Mouse (Mus musculus) thymus, postnatal 0 days (tissue): ENCODE data around the gene Ubr3. TPM values are rescaled to one million over a fixed set of nuclear protein-coding genes. Genes with fewer than 3 reads are reported as not detected.
"Not testable (repeated sequence)": the region's sequence is repeated elsewhere in the genome, so short reads cannot be mapped to it uniquely, and the experiment has no call there.

Experiments
- DNase-seq: peaks from one replicate; pipeline ENCODE4 v3.0.0-alpha.2; 2015; ENCODE audit warnings: low spot score
- polyA plus RNA-seq: library from polyadenylated mRNA; unstranded; fragments of >200 nt; fragmentation: Nextera tagmentation; extraction: Ambion mirVana; gene quantifications from 2 replicates; pipeline ENCODE4 v1.2.1, GENCODE M21; 2015

The Ubr3 gene
- polyA plus RNA-seq, 1 experiment from 2014 or later = 11.0 TPM

DNA sequence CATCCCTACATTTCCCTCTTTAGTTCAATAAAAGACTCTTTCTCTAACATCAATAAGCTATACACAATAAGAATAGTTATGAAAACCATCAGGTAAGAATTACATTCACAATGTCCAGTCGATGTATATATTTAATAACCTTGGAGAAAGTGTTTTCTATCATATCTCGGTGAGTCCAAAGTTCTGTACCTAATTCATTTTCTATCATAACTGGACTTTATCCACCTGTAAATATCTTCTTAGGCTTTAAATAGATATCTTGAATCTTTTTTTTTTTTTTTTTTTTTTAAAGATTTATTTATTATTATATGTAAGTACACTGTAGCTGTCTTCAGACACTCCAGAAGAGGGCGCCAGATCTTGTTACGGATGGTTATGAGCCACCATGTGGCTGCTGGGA, 10.3 kb downstream of the Ubr3 start:
- DNase-seq = not testable (repeated sequence)

DNA sequence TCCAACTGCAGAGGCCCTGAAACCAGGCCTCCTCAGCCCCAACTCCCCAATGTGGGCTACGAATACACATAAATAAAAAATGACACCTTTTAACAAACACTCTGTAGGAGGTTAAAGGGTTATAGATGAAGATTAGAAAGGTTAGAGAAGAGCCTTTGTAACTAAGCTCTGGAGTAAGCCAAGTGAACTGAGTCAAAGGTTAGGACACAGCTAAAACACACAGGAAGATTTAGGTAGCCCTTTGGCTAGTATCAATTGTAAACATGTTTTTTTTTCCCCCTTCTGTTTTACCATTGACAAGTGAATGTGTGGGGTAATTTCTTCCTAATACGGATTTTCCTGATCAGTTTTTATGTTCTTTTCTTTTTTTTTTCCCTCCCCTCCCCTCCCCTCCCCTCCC, 15.8 kb downstream of the Ubr3 start:
- DNase-seq = no peak

DNA sequence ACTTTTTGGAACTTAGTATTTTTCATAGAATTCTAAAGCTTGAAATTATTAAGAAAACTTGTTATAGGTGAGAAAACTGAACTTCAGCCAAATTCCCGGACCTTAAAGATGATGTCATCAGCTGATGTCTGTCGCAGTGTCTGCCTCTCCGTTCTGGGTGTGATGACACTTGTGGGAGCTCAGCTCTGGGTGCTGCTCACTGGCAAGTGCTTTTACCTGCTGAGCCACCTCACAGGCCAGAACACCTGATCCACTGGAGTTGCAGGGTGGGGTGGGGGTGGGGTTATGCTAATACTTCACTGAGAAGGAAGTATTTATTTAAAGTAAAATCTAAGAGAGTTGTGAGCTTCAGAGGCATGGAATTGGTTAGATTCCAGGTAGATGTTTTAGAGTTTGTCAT, 20.3 kb downstream of the Ubr3 start:
- no peak for DNase-seq

DNA sequence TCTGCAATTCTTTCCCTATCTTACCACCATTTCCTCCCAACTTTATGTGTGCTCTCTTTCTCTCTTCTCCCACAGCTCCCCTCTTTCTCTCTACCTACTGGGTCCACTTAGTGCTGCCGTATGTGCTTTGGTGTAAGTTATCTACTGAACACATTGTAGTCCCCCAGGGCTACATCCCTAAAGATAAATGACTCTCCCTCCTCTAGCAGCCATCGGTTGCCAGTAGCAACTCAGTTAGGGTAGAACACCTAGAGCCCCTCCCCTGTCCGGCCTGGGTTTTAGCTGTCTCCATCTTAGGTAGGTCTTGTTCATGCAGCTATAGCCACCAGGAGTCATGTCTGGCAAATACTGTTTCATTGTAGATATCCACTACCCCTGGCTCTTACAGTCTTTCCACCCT, 27.9 kb downstream of the Ubr3 start:
- DNase-seq = no peak

DNA sequence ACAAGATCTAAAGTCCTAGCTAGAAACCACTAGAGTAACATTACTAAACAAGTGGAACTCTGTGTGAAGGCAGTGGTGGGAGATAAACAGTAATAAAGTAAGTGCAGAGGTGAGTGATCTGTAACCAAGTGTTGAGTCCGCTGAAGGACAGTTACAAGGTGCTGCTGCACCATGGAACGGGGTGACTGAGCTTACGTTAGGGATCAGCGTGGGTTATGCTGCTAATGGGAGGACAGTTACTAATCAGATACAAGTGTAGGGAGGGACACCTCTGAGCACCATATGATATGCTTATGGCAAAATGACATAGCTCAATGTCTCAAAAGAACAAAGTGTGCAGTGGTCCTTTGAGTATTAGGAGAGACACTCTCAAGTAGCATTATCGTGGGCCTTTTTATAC, 39.3 kb downstream of the Ubr3 start:
- DNase-seq = no peak

DNA sequence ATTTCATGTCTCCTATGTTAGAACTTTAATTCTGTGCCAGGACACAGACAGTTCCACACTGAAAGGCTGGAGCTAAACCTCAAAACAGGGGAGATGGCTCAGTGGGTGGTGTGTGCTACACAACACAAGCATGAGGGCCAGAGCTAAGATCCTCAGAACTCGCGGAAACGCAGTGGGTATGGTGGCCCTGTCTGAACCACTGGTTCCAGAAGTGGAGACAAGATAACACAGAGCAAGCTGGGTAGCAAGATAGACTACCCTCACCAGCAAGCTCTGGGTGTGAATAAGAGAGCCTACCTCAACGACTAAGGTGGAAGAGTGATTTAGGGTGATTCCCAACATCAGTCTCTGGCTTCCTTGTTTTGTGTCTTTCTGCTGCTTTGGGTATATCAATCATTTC, 42.2 kb downstream of the Ubr3 start:
- DNase-seq = no peak

DNA sequence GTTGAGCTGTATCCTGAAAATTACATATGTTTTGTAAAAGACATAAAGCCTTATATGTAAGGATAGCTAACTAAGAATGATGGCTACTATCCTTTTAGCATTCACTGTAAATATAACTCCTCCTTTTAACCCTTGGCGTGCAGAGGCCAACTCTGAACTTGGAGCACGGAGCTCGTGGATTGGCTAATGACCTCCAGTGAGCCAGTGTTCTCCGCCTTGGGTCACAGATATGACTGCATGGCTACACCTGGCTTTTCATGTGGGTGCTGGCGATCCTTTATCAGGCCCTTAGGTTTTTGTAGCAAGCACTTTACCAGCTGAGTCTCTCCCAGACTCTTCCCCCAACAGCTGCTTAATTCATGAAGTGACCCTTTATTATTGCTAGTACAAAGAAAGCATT, 42.6 kb downstream of the Ubr3 start:
- no peak for DNase-seq

DNA sequence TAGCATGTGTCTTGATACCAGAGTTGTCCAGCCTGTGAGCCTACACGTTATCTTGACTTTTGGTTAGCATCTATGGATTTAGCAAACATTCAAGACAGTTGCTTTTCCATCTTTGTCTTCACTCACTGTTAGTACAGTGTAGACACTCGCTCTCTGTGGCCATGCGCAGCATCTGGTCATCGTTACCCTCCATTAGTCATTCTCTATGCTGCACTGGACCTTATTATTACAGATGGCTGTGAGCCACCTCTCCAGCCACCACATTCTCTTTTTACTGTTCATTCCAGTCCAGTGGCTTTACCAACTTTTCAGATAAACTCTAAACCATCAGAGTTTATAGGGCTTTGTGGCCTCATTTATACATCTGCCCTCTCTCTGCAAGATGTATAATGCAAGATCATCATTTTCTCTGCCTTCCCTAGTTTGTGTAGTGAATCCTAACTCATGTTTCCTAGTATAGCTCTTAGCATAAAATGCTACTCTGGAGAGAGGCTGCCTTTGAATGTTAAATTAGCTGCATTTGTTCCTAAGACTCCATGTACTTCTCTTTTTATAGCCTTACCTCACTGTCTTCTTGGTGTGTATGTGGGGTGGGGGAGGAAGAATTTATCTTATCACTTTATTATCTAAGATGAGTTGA, 44.5 kb downstream of the Ubr3 start:
- DNase-seq = no peak

DNA sequence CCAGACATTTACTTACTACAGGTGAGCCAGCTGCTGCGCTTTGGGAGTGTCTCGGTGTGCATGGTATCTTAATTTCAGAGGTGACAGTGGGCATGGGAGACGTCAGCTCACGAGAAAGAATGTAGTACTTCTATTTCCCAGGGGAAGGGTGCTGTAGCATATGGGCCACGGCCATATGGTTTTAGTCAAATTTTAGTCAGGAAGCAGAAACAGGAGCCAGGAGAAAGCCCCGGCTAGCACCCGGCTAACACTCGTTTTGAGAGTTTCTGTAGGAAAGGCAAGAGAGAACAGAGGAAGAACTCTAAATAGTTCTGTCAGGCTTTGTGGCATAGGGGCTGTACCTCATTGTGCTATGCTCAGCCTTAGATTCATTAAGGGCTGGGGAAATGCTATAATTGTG, 55.8 kb downstream of the Ubr3 start:
- no peak for DNase-seq

DNA sequence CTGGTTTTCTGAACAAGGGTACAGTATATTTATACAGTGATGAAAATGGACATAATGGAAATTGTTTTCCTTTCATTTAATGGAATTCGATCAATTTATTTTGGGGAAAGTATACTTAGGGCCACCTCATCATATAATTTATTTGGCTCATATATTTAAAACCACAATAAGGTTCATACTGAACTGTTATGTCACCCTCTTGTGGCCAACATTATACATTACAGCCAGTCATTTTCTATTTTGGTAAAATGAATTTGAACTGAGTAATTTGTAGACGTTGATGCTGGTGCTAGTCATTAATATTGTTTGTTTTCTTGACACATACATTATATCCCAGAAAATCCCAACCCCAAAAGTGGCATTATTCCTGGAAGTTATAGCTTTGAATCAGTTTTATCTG, 58.6 kb downstream of the Ubr3 start:
- DNase-seq = peak; percentile 24

DNA sequence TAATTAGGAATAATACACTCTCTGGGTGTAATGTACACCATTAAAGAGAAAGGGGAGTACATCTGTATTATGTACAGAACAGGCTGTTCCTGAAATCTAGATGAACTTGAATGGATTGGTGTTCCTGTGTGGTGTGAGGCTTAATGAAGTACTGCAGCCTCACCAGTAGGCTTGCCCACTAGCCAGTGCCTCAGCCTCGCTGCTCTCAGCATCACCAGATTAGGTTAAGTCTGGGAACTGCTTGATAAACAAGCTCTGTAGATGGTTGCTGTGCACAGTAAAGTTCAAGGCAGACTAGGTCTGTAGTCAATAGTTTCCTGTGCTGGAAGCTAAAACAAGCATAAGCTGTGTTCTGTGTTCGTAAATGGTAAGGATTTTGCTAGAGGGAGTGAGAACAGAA, 60.6 kb downstream of the Ubr3 start:
- no peak for DNase-seq

DNA sequence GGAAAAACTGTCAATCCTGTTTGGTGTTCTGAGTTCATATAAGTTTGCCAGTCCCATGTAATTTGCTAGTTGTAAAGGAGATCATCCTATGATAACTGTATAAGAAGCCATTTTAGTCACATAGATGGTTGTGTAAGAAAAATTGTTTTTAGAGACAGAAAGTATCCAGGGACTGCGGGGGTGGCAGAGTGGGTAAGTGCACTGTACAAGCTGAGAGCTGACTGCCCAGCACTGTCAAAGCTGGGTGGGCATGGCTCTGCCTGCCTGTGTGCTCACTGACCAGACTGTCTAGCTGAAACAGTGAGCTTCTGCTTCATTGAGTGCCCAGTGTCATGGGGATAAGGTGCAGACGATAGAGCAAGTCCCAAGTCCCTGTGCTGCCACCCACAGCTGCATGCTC, 77.8 kb downstream of the Ubr3 start:
- no peak for DNase-seq

DNA sequence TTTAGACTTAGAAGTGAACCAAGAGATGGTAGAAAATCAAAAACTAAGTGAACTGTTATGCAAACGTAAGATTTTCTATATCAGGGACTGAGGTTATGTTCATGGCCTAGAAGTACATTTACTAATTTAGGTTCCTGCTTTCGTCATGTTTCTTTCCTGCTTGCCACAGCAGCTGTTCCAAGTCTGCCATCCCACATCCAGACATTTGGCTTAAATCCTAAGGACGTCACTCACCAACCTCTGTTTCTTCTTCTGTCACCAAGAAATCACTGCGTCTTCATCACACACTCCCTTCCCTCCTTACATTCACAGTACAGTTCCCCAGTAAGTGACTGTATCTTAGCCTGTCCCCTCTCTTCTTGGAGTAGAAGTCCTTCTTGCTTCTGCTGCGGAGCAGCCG, 92.2 kb downstream of the Ubr3 start:
- no peak for DNase-seq

DNA sequence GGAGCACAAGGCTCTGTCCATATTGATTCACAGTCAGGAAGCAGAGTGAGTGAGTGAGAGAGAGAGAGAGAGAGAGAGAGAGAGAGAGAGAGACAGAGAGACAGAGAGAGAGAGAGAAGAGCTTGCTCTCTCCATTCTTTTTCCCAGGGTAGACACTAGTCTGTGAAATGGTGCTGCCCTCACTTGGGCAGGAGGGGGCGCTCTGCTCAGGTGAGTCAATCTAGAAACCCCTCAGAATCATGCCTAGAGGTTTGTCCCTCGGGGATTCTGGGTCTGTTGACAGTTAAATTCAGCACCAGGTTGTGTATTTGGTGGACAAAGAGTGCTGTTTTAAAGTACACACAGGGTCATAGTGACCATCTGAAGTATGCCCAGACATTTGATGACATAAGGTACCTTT, 93.6 kb downstream of the Ubr3 start:
- no peak for DNase-seq

DNA sequence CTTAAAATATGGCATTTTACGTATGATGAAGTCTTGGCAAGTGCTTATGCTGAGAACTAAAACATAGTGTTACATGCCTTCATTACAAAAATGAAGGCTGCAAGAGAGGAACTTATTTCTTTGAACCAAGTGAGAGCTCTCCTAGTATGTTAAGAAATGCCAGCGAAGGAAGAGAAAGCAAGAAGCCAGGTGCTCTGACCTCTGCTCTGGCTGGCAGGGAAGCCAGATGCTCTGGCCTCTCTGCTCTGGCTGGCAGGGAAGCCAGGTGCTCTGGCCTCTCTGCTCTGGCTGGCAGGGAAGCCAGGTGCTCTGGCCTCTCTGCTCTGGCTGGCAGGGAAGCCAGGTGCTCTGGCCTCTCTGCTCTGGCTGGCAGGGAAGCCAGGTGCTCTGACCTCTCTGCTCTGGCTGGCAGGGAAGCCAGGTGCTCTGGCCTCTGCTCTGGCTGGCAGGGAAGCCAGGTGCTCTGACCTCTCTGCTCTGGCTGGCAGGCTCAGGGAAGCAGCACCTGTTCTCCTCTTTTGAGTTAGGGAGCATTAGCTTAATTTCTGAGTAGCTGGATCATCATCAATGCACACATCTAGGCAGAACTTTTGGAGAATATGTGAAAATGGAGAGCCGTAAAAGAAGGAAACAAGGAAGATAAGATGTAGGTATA, 97.2 kb downstream of the Ubr3 start:
- DNase-seq = not testable (repeated sequence)

DNA sequence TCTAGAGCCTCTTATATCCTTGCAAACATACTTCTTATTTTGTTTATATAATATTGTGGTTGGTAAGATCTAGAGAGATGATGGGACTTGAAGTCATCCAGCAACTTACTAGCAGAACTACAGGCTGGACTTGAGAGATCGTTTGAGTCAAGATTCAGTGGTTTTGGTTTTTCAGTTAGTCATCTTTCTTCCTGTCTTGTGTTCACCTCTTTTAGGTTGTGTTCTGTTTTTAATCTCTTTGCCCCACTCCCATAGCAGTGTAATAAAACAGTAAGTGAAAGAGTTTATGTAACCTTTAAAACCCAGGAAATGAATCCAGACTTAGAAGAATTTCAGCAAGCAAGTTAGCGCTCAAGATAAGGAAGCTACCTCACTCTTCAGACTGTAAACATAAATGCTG, 97.7 kb downstream of the Ubr3 start:
- no peak for DNase-seq

DNA sequence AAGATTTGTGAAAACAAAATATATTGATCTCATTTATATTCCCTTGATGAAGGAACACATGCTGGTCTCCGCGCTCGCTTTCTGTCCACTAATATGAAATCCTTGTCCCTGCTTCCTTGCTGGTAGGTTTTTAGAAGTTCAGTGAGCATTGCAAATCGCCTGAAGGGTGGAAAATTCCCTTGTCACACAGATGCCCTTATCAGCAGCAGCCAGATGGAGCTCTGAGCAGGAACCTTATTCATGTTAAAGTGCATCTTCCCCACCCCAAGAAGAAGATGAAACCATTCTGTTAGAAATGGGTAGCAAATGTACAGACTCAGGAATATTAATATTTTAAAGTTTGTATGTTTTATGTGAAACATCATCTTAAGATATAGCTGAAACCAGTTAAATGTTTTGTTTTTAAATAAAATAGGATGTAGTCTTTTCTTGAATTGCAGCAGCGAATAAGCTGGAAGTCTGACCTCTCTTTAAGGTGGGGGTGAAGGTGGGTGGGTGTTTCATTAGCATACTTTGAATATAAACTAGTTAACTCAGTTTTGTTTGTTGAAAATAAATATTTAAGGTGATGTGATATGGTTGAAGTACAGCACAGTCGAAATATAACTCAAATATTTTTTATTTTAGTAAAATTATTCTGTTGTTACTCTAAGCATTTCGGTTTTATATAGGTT, 102.2 kb downstream of the Ubr3 start:
- no peak for DNase-seq

DNA sequence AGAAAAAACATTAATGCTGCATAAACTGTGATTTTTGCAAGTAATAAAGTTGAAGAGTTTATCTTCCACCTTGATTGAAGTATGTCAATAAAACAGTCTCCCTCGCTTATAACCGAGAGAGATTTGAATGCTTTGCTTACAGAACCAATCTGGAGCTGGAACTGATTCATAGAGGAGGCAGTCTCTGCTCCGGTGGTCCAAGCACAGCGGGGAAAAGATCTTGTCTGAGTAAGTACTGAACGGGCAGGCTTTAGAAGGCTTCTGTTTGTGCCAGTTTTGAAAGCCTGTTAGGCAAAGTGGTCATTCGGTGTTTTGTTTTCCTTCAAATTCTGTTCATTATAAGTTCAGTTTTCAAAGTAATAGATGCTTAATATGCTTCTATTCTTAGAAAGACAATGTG, 103.3 kb downstream of the Ubr3 start:
- DNase-seq = no peak

DNA sequence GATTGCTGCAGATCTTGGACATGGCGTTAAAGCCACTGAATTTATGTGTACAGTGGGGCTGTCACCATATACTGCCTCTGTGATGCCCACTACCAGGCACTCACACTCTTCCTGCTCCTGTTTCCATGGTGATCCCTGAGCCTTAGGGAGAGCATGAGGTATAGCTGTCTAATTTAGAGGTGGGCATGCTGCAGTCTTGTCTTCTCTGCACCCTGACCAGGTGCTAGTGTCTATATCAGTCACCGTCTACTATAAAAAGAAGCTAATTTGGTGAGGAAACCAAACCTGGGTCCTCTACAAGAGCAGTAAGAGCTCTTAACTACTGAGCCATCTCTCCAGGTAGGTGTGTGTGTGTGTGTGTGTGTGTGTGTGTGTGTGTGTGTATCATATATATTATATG, 109.4 kb downstream of the Ubr3 start:
- no peak for DNase-seq

DNA sequence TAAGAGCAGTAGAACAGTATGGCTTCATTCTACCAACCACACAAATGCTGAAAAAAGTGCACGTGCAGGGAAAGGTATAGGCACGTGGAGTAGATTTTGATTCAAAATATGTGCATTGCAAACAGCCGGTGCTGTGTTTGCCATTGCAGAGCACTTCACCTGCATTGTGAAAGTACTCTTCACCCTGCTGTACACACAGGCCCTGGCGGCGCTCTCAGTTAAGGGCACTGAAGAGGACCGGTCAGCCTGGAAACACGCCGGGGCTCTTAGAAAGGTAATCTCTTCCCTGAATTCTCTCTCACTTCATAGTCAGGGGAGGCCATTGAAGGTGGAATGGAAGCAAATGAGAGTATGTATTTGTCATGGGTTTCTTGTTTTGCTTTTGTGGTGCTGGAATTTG, 115.9 kb downstream of the Ubr3 start:
- no peak for DNase-seq

DNA sequence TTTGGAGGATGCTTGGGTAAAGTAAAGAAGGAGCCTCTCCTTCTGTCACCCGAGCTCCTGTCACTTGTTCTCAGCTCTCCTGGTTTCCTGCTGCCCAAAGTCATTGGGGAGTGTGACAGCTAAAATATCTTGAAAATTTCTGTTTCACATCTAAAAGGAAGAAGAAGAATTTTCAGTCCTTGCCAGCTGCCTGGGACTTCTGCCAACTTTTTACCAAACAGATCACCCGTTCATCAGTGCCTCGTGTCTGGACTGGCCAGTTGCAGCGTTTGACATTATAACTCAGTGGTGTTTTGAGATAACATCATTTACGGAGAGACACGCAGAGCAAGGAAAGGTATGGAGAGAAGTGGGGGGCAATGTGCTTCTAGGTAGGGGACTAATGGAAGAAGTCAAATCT, 121.2 kb downstream of the Ubr3 start:
- no peak for DNase-seq

DNA sequence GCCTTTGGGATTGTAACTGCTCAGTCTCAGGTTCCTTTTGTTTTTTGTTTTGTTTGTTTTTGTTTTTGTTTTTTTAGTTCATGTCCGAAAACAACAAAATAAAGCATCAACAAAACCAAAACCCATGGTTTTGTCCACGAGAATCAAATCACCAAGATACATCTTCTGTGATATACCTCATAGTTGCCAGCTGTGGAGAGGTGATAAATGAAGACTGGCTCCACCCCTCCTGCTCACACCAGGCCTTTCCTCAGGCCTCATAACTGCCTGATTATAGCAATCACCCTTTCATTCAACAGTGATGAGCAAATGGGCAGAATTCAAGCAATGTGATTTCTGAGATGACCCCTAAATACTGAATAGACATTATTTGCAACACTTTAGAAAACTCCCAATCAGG, 127.4 kb downstream of the Ubr3 start:
- DNase-seq = no peak

DNA sequence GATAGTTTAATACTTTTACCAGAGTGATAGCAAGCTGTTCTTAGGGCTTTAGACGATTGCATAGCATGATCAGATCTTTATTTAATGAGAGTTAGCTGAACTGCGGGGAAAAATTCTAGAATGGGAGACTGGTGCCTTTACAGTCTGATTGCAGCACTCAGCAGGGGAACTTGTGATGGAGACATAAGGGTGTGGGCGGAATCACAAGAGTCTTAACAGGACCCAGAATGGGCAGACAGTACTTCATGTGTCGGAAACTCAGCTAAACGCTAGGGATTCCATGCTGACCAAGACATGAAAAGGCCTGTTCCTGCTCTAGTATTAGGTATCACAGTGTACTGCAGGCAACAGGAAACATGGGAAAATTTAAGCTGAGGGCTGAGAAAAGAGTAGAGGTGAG, 128.7 kb downstream of the Ubr3 start:
- no peak for DNase-seq
